Comparison of ENCODE assay signal across 12 mouse cellular contexts in genomic region chr11:35317775-35318432, GRCm38 (mm10).
DNase-seq lines count a peak whose midpoint lies in the region; ATAC-seq lines count a peak whose summit lies in the region.
"Had no signal": no experiment of that assay in that cellular context is flagged by ENCODE, and none has a peak within 500 bp of the region (broad histone marks: within the 10 kb centered on the region; RNA-seq: fewer than 3 reads in every experiment).

No protein-coding gene starts in this region.

- DNase-seq in neural tube, embryonic 10.5 days (ENCODE audit: extremely low spot score, low spot score) = no peak
- DNase-seq in forebrain, embryonic 14.5 days (ENCODE audit: low spot score) = peak; percentile 66
- no peak for DNase-seq in frontal cortex, postnatal 10 days (ENCODE audit: low spot score in 2 of 2)
- no peak for DNase-seq in heart, adult 9 months (ENCODE audit: low spot score in 2 of 2)
- DNase-seq: gastrocnemius, postnatal 25 days; heart, postnatal 14 days; kidney, postnatal 10 days had no signal

- peak; percentile 31; the same call in 1 of the 2 replicates for ATAC-seq in neural tube, embryonic 14.5 days (ENCODE audit: low read depth)
- peak; percentile 90 for ATAC-seq in forebrain, embryonic 14.5 days
- ATAC-seq in midbrain, embryonic 12.5 days (ENCODE audit: low FRiP score, low read depth) = peak; percentile 96
- ATAC-seq in frontal cortex, adult (ENCODE audit: low TSS enrichment) = no peak

- no peak overlapping the region for H3K9ac ChIP-seq in neural tube, embryonic 14.5 days (replicated peaks; ENCODE audit: low read depth, low read length)
- H3K9ac ChIP-seq in forebrain, embryonic 14.5 days (ENCODE audit: low read length) = no peak overlapping the region
- no peak overlapping the region for H3K9ac ChIP-seq in midbrain, embryonic 12.5 days (replicated peaks)
- H3K9ac ChIP-seq: embryonic facial prominence, embryonic 13.5 days; limb, embryonic 12.5 days had no signal

- no peaks in the 10 kb centered on the region for H3K4me1 ChIP-seq in neural tube, embryonic 14.5 days (ENCODE audit: control insufficient read depth, insufficient read depth, low read length)
- H3K4me1 ChIP-seq in forebrain, embryonic 14.5 days (ENCODE audit: control insufficient read depth, insufficient read depth, low read length) = no peaks in the 10 kb centered on the region; the same call in 1 of the 2 replicates
- H3K4me1 ChIP-seq in midbrain, embryonic 12.5 days = peaks cover 18% of the 10 kb centered on the region

- H3K9me3 ChIP-seq in neural tube, embryonic 14.5 days (ENCODE audit: control insufficient read depth, low read length) = no peaks in the 10 kb centered on the region
- no peaks in the 10 kb centered on the region for H3K9me3 ChIP-seq in forebrain, embryonic 14.5 days (replicated peaks; ENCODE audit: control insufficient read depth, low read length)
- H3K9me3 ChIP-seq in midbrain, embryonic 12.5 days = no peaks in the 10 kb centered on the region
- H3K9me3 ChIP-seq: embryonic facial prominence, embryonic 13.5 days; limb, embryonic 12.5 days had no signal

- no peak overlapping the region for H3K27ac ChIP-seq in neural tube, embryonic 14.5 days (ENCODE audit: low read depth, low read length)
- H3K27ac ChIP-seq in forebrain, embryonic 14.5 days (ENCODE audit: low read depth, low read length) = peak overlapping the region; percentile 36; the same call in 1 of the 2 replicates
- peak overlapping the region; percentile 46; the same call in 1 of the 2 replicates for H3K27ac ChIP-seq in midbrain, embryonic 12.5 days (replicated peaks)
- H3K27ac ChIP-seq: embryonic facial prominence, embryonic 13.5 days; limb, embryonic 12.5 days had no signal

- no peak overlapping the region for H3K4me2 ChIP-seq in neural tube, embryonic 14.5 days (ENCODE audit: low read depth, low read length)
- H3K4me2 ChIP-seq in forebrain, embryonic 14.5 days (ENCODE audit: low read length) = no peak overlapping the region
- no peak overlapping the region for H3K4me2 ChIP-seq in midbrain, embryonic 12.5 days (replicated peaks)
- H3K4me2 ChIP-seq: embryonic facial prominence, embryonic 13.5 days; limb, embryonic 12.5 days had no signal

- H3K4me3 ChIP-seq in neural tube, embryonic 14.5 days (ENCODE audit: low read depth, low read length) = no peak overlapping the region
- no peak overlapping the region for H3K4me3 ChIP-seq in forebrain, embryonic 14.5 days (ENCODE audit: low read depth, low read length)
- no peak overlapping the region for H3K4me3 ChIP-seq in midbrain, embryonic 12.5 days
- H3K4me3 ChIP-seq: embryonic facial prominence, embryonic 13.5 days; limb, embryonic 12.5 days had no signal

- H3K36me3 ChIP-seq in neural tube, embryonic 14.5 days (ENCODE audit: control insufficient read depth, insufficient read depth, low read length) = no peaks in the 10 kb centered on the region
- H3K36me3 ChIP-seq in forebrain, embryonic 14.5 days (ENCODE audit: control insufficient read depth, insufficient read depth, low read length) = no peaks in the 10 kb centered on the region
- no peaks in the 10 kb centered on the region for H3K36me3 ChIP-seq in midbrain, embryonic 12.5 days
- H3K36me3 ChIP-seq: embryonic facial prominence, embryonic 13.5 days; limb, embryonic 12.5 days had no signal

- WGBS in neural tube, embryonic 14.5 days = 63% methylated on average over 7 of the region's 7 CpGs
- 17% methylated on average over 7 of the region's 7 CpGs for WGBS in forebrain, embryonic 14.5 days
- WGBS in midbrain, embryonic 12.5 days = 18% methylated on average over 7 of the region's 7 CpGs

- H3K27me3 ChIP-seq in neural tube, embryonic 14.5 days (ENCODE audit: control insufficient read depth, insufficient read depth, low read length) = no peaks in the 10 kb centered on the region
- H3K27me3 ChIP-seq in forebrain, embryonic 14.5 days (replicated peaks; ENCODE audit: control insufficient read depth, insufficient read depth, low read length) = 0 out of 2 replicates have a peak, but pooled peaks cover 3% of the 10 kb centered on the region
- peaks cover 88% of the 10 kb centered on the region for H3K27me3 ChIP-seq in midbrain, embryonic 12.5 days
- H3K27me3 ChIP-seq: embryonic facial prominence, embryonic 13.5 days; limb, embryonic 12.5 days had no signal
